Mouse (Mus musculus): ENCODE data around the gene Hsp90aa1. TPM values are rescaled to one million over a fixed set of nuclear protein-coding genes. Genes with fewer than 3 reads are reported as not detected.
"Not testable (repeated sequence)": the region's sequence is repeated elsewhere in the genome, so short reads cannot be mapped to it uniquely, and the experiment has no call there.

Gene Hsp90aa1
- polyA plus RNA-seq, 1 experiment from 2014 or later: 1,449 TPM

DNA sequence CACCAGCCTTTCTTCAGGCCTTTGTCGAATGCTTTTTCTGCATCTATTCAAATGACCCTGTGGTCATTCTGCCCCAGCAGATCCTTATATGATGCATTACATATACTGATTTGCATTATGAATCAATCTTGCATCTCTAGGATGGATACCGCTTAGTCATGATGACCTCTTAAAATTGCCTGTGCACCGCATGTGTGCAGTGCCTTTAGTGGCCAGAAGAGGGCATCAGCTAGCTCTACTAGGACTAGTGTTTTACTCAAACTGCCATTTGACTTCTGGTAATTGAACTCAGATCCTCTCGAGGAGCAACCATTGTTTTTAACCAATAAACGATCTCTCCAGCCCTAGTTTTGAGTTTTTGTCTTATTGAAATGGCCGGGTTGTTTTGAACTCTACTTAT, 11.3 kb upstream of the Hsp90aa1 start:
- no peaks in the 10 kb centered on the region for H3K4me1 ChIP-seq (replicated peaks)
- no peak overlapping the region for H3K4me3 ChIP-seq
- H3K36me3 ChIP-seq: no peaks in the 10 kb centered on the region
- ATAC-seq (ENCODE audit: low FRiP score): no peak
- H3K27me3 ChIP-seq: peaks cover 3% of the 10 kb centered on the region; the same call in 1 of the 2 replicates
- H3K27ac ChIP-seq: no peak overlapping the region
- 96% methylated on average over 6 of the region's 6 CpGs for WGBS
- no peak overlapping the region for H3K9ac ChIP-seq
- H3K9me3 ChIP-seq: 0 out of 2 replicates have a peak, but pooled peaks cover 3% of the 10 kb centered on the region
- no peak overlapping the region for H3K4me2 ChIP-seq

DNA sequence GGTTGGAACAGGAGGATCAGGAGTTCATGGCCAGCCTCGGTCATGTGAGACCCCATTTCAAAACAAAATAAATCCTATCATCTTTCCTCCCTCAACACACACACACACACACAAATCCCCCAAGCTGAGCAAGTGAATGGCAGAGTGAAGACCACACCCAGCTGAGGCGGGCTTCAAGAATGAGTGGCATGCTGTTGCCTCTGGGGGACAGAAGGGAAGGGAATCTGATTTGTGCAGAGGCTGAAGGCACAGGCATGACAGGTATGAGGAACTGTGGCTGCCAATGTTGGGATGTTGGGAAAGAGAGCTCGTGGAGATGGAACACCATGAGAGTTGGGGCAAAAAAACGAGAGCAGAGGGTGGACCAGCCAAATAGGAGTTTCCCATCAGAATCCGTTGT, 8.7 kb upstream of the Hsp90aa1 start:
- Histone ChIP-seq H3K9ac (no peak overlapping the region), H3K27me3 (no peaks in the 10 kb centered on the region), H3K4me1 (replicated peaks) (peaks cover 11% of the 10 kb centered on the region), H3K36me3 (no peaks in the 10 kb centered on the region), H3K9me3 (0 out of 2 replicates have a peak, but pooled peaks cover 3% of the 10 kb centered on the region), H3K4me2 (no peak overlapping the region), H3K4me3 (no peak overlapping the region), H3K27ac (no peak overlapping the region)
- 79% methylated on average over 5 of the region's 5 CpGs for WGBS
- no peak for ATAC-seq (ENCODE audit: low FRiP score)

DNA sequence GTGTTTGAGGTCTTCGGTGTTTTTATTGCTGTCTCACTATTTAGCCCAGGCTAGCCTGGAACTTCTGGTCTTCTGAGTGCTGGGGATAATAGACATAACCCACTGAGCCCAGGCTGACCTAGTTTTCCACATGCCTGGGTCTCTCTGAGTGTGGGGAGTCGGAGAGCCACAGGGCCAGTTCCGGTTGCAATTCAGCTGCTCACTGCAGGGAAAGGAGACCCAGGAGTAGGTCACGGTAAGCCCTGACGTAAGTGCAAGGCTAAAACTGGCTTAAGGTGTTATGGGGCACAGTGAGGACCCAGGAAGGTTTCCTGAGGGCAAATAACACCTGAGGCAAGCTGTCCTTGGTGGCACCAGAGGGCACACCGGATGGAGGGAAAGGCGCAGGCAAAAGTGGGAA, 4.9 kb upstream of the Hsp90aa1 start:
- H3K4me1 ChIP-seq (replicated peaks): peaks cover 21% of the 10 kb centered on the region
- H3K4me2 ChIP-seq: no peak overlapping the region
- no peak overlapping the region for H3K4me3 ChIP-seq
- H3K27ac ChIP-seq: peak overlapping the region; percentile 78; the same call in 1 of the 2 replicates
- no peak for ATAC-seq (ENCODE audit: low FRiP score)
- no peaks in the 10 kb centered on the region for H3K9me3 ChIP-seq
- peaks cover 5% of the 10 kb centered on the region; the same call in 1 of the 2 replicates for H3K27me3 ChIP-seq
- H3K36me3 ChIP-seq: no peaks in the 10 kb centered on the region
- H3K9ac ChIP-seq: no peak overlapping the region
- 89% methylated on average over 7 of the region's 7 CpGs for WGBS

DNA sequence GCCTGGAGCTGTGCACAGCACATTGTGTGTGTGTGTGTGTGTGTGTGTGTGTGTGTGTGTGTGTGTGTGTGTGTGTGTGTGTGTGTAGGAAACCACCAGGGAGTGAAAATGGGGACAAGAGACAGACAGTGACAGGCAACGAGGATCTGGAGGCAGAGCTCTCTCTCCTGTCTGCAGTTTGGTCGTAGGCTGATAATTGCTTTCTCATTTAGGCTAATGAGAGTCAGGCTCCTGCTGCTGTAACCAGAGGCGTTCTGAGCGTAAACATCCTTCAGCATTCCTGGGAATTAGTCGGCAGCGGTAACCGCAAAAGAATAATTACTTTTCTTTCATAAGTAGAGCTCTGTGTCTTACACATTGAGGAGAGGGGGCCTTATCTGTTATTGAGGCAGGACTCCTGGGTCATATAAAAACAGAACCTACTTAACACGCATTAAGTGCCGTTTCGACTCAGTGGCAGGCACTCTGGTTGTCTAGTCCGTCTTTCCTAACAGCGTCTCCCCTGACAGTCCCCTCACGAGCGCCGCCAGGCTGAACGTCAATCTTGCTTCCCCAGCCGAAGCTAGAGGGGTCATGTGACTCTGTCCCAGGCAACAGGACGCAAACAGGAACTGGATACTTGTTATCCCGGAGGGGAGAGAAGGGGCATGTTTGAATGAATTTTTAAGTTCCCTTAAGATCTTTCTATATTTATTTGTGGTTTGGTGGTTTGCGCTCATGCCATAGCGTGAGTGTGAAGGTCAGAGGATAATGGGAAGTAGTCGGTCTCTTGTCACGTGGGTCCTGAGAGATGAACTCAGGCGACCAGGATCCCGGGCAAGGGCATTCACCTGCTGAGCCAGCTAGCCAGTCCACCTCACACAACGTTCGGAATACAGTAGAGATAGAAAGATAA, 4.1 kb upstream of the Hsp90aa1 start:
- Histone ChIP-seq H3K4me2 (peak overlapping the region; percentile 54), H3K27me3 (peaks cover 5% of the 10 kb centered on the region; the same call in 1 of the 2 replicates), H3K4me3 (peak overlapping the region; percentile 29), H3K4me1 (replicated peaks) (peaks cover 21% of the 10 kb centered on the region), H3K36me3 (no peaks in the 10 kb centered on the region), H3K27ac (peak overlapping the region; percentile 78), H3K9me3 (no peaks in the 10 kb centered on the region), H3K9ac (peak overlapping the region; percentile 58)
- under 1% methylated on average over 27 of the region's 27 CpGs for WGBS
- peak; percentile 80 for ATAC-seq (ENCODE audit: low FRiP score)

DNA sequence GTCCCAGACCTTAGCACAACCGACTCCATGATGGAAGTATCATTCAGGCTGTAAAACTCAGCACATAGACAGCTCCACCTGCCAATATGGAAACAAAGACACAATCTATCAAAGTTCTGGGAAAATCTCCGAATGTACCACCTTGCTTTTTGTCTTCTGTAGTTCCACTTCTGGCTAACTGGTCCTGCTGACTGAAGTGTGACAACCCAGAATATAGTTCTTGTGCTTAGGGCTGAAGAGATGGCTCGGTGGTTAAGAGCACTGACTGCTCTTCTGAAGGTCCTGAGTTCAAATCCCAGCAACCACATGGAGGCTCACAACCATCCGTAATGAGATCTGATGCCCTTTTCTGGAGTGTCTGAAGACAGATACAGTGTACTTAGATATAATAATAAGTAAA, 2.9 kb upstream of the Hsp90aa1 start:
- peaks cover 21% of the 10 kb centered on the region for H3K4me1 ChIP-seq (replicated peaks)
- not testable (repeated sequence) for H3K36me3 ChIP-seq; H3K4me2 ChIP-seq; H3K4me3 ChIP-seq; H3K27me3 ChIP-seq; H3K9ac ChIP-seq; ATAC-seq (ENCODE audit: low FRiP score); H3K27ac ChIP-seq; H3K9me3 ChIP-seq
- WGBS: 89% methylated on average over 4 of the region's 4 CpGs

DNA sequence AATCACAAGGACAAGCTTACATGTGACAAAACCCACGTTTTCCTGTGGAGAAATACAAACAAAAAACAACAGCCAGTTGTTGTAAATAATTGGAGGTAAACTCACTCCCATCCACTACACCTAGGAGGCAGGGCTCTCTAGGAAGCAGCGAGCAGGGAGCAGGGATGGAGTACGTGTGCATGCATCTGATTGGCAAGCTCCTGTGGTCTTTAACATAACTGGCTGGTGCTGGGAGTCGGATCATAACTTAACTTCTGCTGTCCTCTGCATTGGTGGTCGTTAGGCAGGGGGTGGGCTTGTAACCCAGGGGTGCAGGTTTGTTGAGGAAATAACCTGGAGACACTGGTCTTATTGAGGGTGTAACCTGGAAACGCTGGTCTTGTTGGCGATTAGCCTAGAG, 1.2 kb upstream of the Hsp90aa1 start:
- H3K9me3 ChIP-seq: no peaks in the 10 kb centered on the region
- H3K4me3 ChIP-seq: no peak overlapping the region
- H3K36me3 ChIP-seq: no peaks in the 10 kb centered on the region
- 72% methylated on average over 7 of the region's 7 CpGs for WGBS
- no peak for ATAC-seq (ENCODE audit: low FRiP score)
- H3K9ac ChIP-seq: no peak overlapping the region
- peaks cover 5% of the 10 kb centered on the region; the same call in 1 of the 2 replicates for H3K27me3 ChIP-seq
- peaks cover 21% of the 10 kb centered on the region for H3K4me1 ChIP-seq (replicated peaks)
- no peak overlapping the region for H3K27ac ChIP-seq
- no peak overlapping the region for H3K4me2 ChIP-seq

DNA sequence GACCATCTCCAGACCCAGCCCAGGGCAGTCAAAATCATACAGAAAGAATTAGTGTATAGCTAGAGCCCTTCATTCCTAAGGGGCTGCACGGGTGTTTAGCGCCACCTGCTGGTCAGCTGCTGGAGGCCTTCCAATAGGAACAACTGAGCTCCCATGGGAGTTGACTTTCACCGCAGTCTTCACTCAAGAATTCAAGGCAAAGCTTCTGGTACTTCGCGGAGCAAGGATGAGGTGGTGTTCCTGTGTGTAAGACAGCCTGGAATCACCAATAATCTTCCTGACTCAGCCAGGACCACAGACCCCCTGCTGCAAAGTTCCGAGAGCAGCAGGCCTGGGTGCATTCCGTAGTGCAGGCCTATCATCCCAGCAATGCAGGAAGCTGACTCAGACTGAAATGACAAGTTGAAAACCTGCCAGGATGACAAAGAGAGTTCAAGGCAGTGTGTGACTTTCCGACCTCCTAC, 512 bp upstream of the Hsp90aa1 start:
- no peaks in the 10 kb centered on the region for H3K36me3 ChIP-seq
- no peak overlapping the region for H3K27ac ChIP-seq
- H3K9me3 ChIP-seq: no peaks in the 10 kb centered on the region
- H3K9ac ChIP-seq: no peak overlapping the region
- H3K4me1 ChIP-seq (replicated peaks): peaks cover 21% of the 10 kb centered on the region
- ATAC-seq (ENCODE audit: low FRiP score): 0 out of 2 replicates have a peak, but pooled peaks have one; percentile 31
- no peak overlapping the region for H3K4me2 ChIP-seq
- no peak overlapping the region for H3K4me3 ChIP-seq
- WGBS: 28% methylated on average over 8 of the region's 8 CpGs
- peaks cover 5% of the 10 kb centered on the region; the same call in 1 of the 2 replicates for H3K27me3 ChIP-seq

- not testable (repeated sequence) for ATAC-seq (ENCODE audit: low FRiP score); H3K9me3 ChIP-seq; H3K4me2 ChIP-seq; H3K27ac ChIP-seq; H3K36me3 ChIP-seq; H3K27me3 ChIP-seq; H3K4me3 ChIP-seq
- H3K4me1 ChIP-seq (replicated peaks): peaks cover 17% of the 10 kb centered on the region
- 0 out of 2 replicates have a peak overlapping the region, but pooled peaks have one; percentile 4 for H3K9ac ChIP-seq
- 38% methylated on average over 3 of the region's 3 CpGs for whole genome bisulfite sequencing
These were observed 1.2 kb downstream of the Hsp90aa1 start for GRCm38 (mm10) chr12:110701363-110701762.

DNA sequence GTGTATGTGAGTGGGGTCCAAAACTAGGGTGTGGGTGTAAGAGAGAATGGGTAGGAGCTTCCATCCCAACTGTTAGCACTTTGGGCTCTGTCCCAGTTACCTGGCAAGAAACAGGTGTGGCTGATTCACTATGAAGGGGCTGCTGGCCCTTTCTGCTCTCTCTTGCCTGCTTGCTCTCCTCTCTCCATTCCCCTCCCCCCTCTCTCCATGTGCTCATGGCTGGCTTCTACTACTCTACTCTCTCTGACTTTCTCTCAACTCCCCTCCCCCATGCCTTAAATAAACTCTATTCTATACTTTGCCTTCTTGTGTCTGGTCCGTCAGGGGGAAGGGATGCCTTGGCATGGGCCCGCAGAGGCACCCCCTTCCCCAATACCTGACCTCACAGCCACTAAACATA, 1.8 kb downstream of the Hsp90aa1 start:
- ATAC-seq (ENCODE audit: low FRiP score): no peak
- H3K9me3 ChIP-seq: no peaks in the 10 kb centered on the region
- peaks cover 11% of the 10 kb centered on the region for H3K4me1 ChIP-seq (replicated peaks)
- peaks cover 5% of the 10 kb centered on the region; the same call in 1 of the 2 replicates for H3K27me3 ChIP-seq
- no peak overlapping the region for H3K4me3 ChIP-seq
- H3K4me2 ChIP-seq: no peak overlapping the region
- H3K27ac ChIP-seq: no peak overlapping the region
- no peaks in the 10 kb centered on the region for H3K36me3 ChIP-seq
- no peak overlapping the region for H3K9ac ChIP-seq
- WGBS: 73% methylated on average over 2 of the region's 2 CpGs

GRCm38 (mm10) chr12:110699171-110699547, 3.4 kb downstream of the Hsp90aa1 start:
- 61% methylated on average over 2 of the region's 2 CpGs for WGBS
- Histone ChIP-seq H3K9ac (no peak overlapping the region), H3K27ac (no peak overlapping the region)

GRCm38 (mm10) chr12:110698523-110699170, 3.9 kb downstream of the Hsp90aa1 start:
- Histone ChIP-seq H3K4me2 (no peak overlapping the region), H3K36me3 (peaks cover 10% of the 10 kb centered on the region), H3K9me3 (no peaks in the 10 kb centered on the region), H3K27me3 (no peaks in the 10 kb centered on the region), H3K27ac (no peak overlapping the region), H3K9ac (no peak overlapping the region; the same call in 1 of the 2 replicates), H3K4me1 (replicated peaks) (peaks cover 21% of the 10 kb centered on the region), H3K4me3 (no peak overlapping the region)
- 52% methylated on average over 15 of the region's 15 CpGs for WGBS
- ATAC-seq (ENCODE audit: low FRiP score): no peak

More at GRCm38 (mm10) chr12:110699171-110699547, 3.4 kb downstream of the Hsp90aa1 start:
- Histone ChIP-seq H3K4me1 (replicated peaks) (peaks cover 18% of the 10 kb centered on the region), H3K4me3 (no peak overlapping the region), H3K4me2 (no peak overlapping the region), H3K27me3 (peaks cover 5% of the 10 kb centered on the region; the same call in 1 of the 2 replicates), H3K36me3 (peaks cover 7% of the 10 kb centered on the region), H3K9me3 (no peaks in the 10 kb centered on the region)
- ATAC-seq (ENCODE audit: low FRiP score): no peak

- no peaks in the 10 kb centered on the region for H3K9me3 ChIP-seq
- no peak overlapping the region for H3K4me3 ChIP-seq
- no peaks in the 10 kb centered on the region for H3K27me3 ChIP-seq
- H3K4me2 ChIP-seq: no peak overlapping the region
- H3K36me3 ChIP-seq: peaks cover 14% of the 10 kb centered on the region
- ATAC-seq (ENCODE audit: low FRiP score): no peak
- 76% methylated on average over 1 of the region's 1 CpGs for WGBS
- H3K27ac ChIP-seq: no peak overlapping the region
- H3K4me1 ChIP-seq (replicated peaks): peaks cover 24% of the 10 kb centered on the region
- no peak overlapping the region; the same call in 1 of the 2 replicates for H3K9ac ChIP-seq
These were observed 4.4 kb downstream of the Hsp90aa1 start for GRCm38 (mm10) chr12:110698080-110698479.
